Mouse (Mus musculus): Measurements from ENCODE around the gene Zswim3. TPM values are rescaled to one million over a fixed set of nuclear protein-coding genes. Genes with fewer than 3 reads are reported as not detected.

Zswim3 gene
- polyA plus RNA-seq, 1 experiment from 2014 or later = 11.8 TPM

DNA sequence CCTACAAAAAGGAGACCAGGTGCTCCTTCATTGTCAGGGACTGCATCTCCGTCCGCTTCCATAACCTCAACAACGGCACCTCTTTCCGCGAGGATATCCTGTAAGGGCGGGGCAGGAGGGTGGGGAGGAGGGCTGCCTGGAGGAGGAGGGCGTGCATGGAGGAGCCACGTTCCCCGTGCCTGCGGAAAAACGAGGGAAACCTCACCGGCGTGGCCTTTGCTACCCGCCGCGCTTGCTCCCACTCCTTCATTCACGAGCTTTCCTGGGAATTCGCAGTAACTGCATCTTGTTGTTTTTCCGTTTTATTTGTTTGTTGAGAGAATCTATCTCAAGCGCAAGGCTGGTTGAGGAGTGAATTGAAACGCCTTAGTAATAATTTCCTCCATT is 427 bp downstream of the Zswim3 start:
- H3K9ac ChIP-seq (ENCODE audit: low read length) = peak overlapping the region; percentile 56
- DNase-seq (ENCODE audit: low spot score) (no peak), ATAC-seq (ENCODE audit: insufficient number of reproducible peaks, low FRiP score, low TSS enrichment, low read depth) (0 out of 2 replicates have a peak, but pooled peaks have one; percentile 18)
- H3K4me3 ChIP-seq (ENCODE audit: low read depth, low read length) = peak overlapping the region; percentile 86
- 1% methylated on average over 21 of the region's 21 CpGs for WGBS
- H3K9me3 ChIP-seq (ENCODE audit: control insufficient read depth, low read length) = no peaks in the 10 kb centered on the region
- H3K27me3 ChIP-seq (ENCODE audit: control insufficient read depth, insufficient read depth, low read length) = no peaks in the 10 kb centered on the region
- peak overlapping the region; percentile 84 for H3K4me2 ChIP-seq (ENCODE audit: low read depth, severe bottlenecking)
- peaks cover 4% of the 10 kb centered on the region for H3K4me1 ChIP-seq (ENCODE audit: control insufficient read depth, insufficient read depth, low read length)
- peaks cover 5% of the 10 kb centered on the region; the same call in 1 of the 2 replicates for H3K36me3 ChIP-seq (ENCODE audit: control insufficient read depth, insufficient read depth, low read length)
- no peak overlapping the region for H3K27ac ChIP-seq (replicated peaks; ENCODE audit: low read depth, low read length)

DNA sequence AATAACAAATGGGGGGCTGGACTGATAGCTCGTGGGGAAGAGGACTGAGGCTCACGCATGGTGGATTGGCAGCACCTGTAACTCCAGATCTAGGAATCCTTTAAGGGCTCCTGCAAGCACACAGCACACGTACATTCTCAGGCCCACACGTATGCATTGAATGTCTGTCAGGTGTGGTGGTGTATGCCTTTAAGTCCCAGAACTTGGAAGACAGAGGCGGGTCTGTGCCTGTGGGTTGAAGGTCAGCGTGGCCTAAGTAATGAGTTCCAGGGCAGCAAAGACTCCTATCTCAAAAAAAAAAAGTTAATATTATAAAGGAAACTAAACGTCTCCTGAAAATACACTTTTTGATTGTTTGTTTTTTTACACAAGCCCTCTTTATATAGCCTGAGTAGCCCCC is 1.7 kb downstream of the Zswim3 start:
- DNase-seq (ENCODE audit: low spot score) = no peak
- no peak overlapping the region for H3K4me3 ChIP-seq (ENCODE audit: low read depth, low read length)
- H3K4me2 ChIP-seq (ENCODE audit: low read depth, severe bottlenecking) = no peak overlapping the region
- H3K27me3 ChIP-seq (ENCODE audit: control insufficient read depth, insufficient read depth, low read length) = no peaks in the 10 kb centered on the region
- H3K4me1 ChIP-seq (ENCODE audit: control insufficient read depth, insufficient read depth, low read length) = peaks cover 4% of the 10 kb centered on the region
- no peak overlapping the region for H3K27ac ChIP-seq (replicated peaks; ENCODE audit: low read depth, low read length)
- no peak for ATAC-seq (ENCODE audit: insufficient number of reproducible peaks, low FRiP score, low TSS enrichment, low read depth)
- H3K9me3 ChIP-seq (ENCODE audit: control insufficient read depth, low read length) = no peaks in the 10 kb centered on the region
- no peak overlapping the region for H3K9ac ChIP-seq (ENCODE audit: low read length)
- no peaks in the 10 kb centered on the region for H3K36me3 ChIP-seq (ENCODE audit: control insufficient read depth, insufficient read depth, low read length)
- WGBS = 82% methylated on average over 7 of the region's 7 CpGs

DNA sequence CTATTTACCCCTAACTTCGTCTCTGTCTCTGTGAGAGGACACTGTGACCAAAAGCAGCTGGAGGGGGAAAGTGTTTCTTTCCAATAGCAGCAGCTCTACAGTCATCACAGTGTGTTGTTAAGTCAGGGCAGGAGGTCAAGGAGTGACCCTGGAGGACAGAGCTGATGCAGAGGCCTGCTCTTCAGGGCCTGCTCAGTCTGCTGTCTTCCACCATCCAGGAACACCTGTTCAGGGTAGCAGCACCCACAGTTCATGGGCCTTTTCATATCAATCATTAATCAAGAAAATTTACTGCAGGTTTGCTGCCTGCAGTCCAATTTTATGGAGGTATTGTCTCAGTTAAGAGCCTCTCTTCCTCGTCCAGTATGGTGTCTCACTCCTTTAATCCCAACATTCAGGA is 8.7 kb downstream of the Zswim3 start:
- ATAC-seq (ENCODE audit: insufficient number of reproducible peaks, low FRiP score, low TSS enrichment, low read depth) = no peak
- WGBS = 74% methylated on average over 2 of the region's 2 CpGs
- Histone ChIP-seq H3K27me3 (ENCODE audit: control insufficient read depth, insufficient read depth, low read length) (no peaks in the 10 kb centered on the region), H3K4me1 (ENCODE audit: control insufficient read depth, insufficient read depth, low read length) (no peaks in the 10 kb centered on the region), H3K9ac (ENCODE audit: low read length) (no peak overlapping the region), H3K36me3 (ENCODE audit: control insufficient read depth, insufficient read depth, low read length) (no peaks in the 10 kb centered on the region), H3K4me3 (ENCODE audit: low read depth, low read length) (no peak overlapping the region), H3K4me2 (ENCODE audit: low read depth, severe bottlenecking) (no peak overlapping the region), H3K27ac (replicated peaks; ENCODE audit: low read depth, low read length) (no peak overlapping the region), H3K9me3 (ENCODE audit: control insufficient read depth, low read length) (no peaks in the 10 kb centered on the region)
- DNase-seq (ENCODE audit: low spot score) = no peak

DNA sequence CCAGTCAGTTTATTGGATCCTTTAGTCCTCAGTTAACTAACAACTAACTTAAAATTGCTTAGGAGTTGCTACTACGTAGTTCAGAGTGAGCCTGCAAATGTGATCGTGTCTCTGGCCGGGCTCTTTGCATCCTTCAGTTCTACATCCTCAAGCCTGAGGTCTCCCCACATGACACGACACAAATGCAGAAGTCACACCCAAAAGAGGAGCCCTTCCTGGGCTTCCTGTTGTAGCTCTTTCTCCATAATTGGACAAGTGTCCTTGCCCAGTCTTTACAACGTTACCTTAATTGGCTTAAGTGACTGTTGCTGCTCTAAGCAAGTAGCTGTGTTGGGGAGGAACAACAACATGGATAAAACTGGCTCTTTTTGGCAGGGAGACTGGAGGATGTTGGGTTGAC is 10.4 kb downstream of the Zswim3 start:
- Histone ChIP-seq H3K4me3 (ENCODE audit: low read depth, low read length) (no peak overlapping the region), H3K4me1 (ENCODE audit: control insufficient read depth, insufficient read depth, low read length) (no peaks in the 10 kb centered on the region), H3K27me3 (ENCODE audit: control insufficient read depth, insufficient read depth, low read length) (no peaks in the 10 kb centered on the region), H3K27ac (replicated peaks; ENCODE audit: low read depth, low read length) (no peak overlapping the region), H3K4me2 (ENCODE audit: low read depth, severe bottlenecking) (no peak overlapping the region), H3K9ac (ENCODE audit: low read length) (no peak overlapping the region), H3K36me3 (ENCODE audit: control insufficient read depth, insufficient read depth, low read length) (peaks cover 1% of the 10 kb centered on the region; the same call in 1 of the 2 replicates), H3K9me3 (ENCODE audit: control insufficient read depth, low read length) (no peaks in the 10 kb centered on the region)
- DNase-seq (ENCODE audit: low spot score) = no peak
- ATAC-seq (ENCODE audit: insufficient number of reproducible peaks, low FRiP score, low TSS enrichment, low read depth) = no peak
- WGBS = 86% methylated on average over 5 of the region's 5 CpGs

DNA sequence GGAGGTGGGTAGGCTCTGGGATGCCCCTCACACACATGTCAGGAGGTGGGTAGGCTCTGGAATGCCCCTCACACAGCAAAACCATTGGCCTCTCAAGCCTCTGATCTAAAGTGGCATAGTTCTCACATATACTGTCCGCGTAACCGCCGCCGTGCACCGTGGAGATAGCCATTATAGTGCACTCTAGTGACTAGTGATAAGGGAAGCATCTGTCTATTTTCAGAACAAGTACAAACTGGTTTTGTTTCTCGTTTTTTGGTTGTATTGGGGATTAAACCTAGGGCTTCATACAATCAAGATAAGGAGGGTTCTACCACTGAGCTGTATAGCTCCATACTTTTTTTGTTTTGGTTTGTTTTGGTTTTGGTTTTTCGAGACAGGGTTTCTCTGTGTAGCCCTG is 10.9 kb downstream of the Zswim3 start:
- WGBS = 93% methylated on average over 8 of the region's 8 CpGs

DNA sequence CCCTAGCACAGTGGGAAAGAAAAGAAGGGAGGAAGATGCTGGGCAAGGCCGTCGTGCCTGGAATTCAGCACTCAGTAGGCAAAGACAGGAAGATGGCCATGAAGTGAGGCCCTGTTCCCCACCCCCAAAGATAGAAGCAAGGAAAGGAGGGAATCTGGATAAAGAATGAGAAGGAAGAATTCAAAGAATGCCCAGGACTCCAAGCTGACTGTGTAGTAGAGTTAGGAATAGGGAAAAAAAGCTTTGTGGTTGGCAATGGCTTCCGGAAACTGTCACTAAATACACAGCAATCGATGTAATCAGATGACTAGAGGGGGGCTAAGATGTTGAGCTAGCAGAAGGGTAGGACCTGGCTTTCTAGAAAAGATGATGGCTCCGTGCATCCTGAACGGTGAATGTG is 12.3 kb downstream of the Zswim3 start:
- no peaks in the 10 kb centered on the region for H3K4me1 ChIP-seq (ENCODE audit: control insufficient read depth, insufficient read depth, low read length)
- no peaks in the 10 kb centered on the region for H3K9me3 ChIP-seq (ENCODE audit: control insufficient read depth, low read length)
- WGBS = 93% methylated on average over 6 of the region's 6 CpGs

More for the DNA sequence above, 10.9 kb downstream of the Zswim3 start:
- Histone ChIP-seq H3K27me3 (ENCODE audit: control insufficient read depth, insufficient read depth, low read length) (no peaks in the 10 kb centered on the region), H3K9me3 (ENCODE audit: control insufficient read depth, low read length) (no peaks in the 10 kb centered on the region), H3K4me2 (ENCODE audit: low read depth, severe bottlenecking) (no peak overlapping the region), H3K4me1 (ENCODE audit: control insufficient read depth, insufficient read depth, low read length) (no peaks in the 10 kb centered on the region), H3K27ac (replicated peaks; ENCODE audit: low read depth, low read length) (no peak overlapping the region), H3K9ac (ENCODE audit: low read length) (no peak overlapping the region), H3K4me3 (ENCODE audit: low read depth, low read length) (no peak overlapping the region), H3K36me3 (ENCODE audit: control insufficient read depth, insufficient read depth, low read length) (peaks cover 4% of the 10 kb centered on the region; the same call in 1 of the 2 replicates)
- DNase-seq (ENCODE audit: low spot score) (no peak), ATAC-seq (ENCODE audit: insufficient number of reproducible peaks, low FRiP score, low TSS enrichment, low read depth) (no peak)

DNA sequence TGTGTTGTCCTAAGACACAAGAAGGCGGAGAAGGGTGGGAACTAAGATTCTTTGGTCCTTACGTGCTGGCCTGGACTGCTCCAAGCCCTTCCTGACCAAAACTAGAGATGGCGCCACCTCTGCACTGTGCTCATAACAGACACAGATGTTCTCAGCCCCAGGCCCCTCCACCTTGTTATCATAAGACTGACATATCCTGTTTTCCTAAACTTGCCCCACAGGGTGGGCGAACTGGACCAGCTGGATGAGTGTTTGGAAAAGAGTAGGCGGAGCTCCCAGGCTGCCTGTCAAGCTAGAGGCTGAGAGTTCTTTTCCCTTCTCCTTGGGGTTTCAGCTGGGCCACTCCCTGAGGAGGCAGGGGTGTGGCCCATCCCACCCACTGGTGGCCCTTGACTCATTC is 12.8 kb downstream of the Zswim3 start:
- Histone ChIP-seq H3K9ac (ENCODE audit: low read length) (no peak overlapping the region), H3K4me3 (ENCODE audit: low read depth, low read length) (no peak overlapping the region), H3K36me3 (ENCODE audit: control insufficient read depth, insufficient read depth, low read length) (peaks cover 4% of the 10 kb centered on the region; the same call in 1 of the 2 replicates), H3K4me2 (ENCODE audit: low read depth, severe bottlenecking) (no peak overlapping the region), H3K4me1 (ENCODE audit: control insufficient read depth, insufficient read depth, low read length) (no peaks in the 10 kb centered on the region), H3K27ac (replicated peaks; ENCODE audit: low read depth, low read length) (no peak overlapping the region), H3K27me3 (ENCODE audit: control insufficient read depth, insufficient read depth, low read length) (no peaks in the 10 kb centered on the region), H3K9me3 (ENCODE audit: control insufficient read depth, low read length) (no peaks in the 10 kb centered on the region)
- WGBS = 82% methylated on average over 5 of the region's 5 CpGs
- DNase-seq (ENCODE audit: low spot score) (no peak), ATAC-seq (ENCODE audit: insufficient number of reproducible peaks, low FRiP score, low TSS enrichment, low read depth) (no peak)

More for the DNA sequence above, 12.3 kb downstream of the Zswim3 start:
- ATAC-seq (ENCODE audit: insufficient number of reproducible peaks, low FRiP score, low TSS enrichment, low read depth) (no peak), DNase-seq (ENCODE audit: low spot score) (no peak)
- Histone ChIP-seq H3K4me3 (ENCODE audit: low read depth, low read length) (no peak overlapping the region), H3K4me2 (ENCODE audit: low read depth, severe bottlenecking) (no peak overlapping the region), H3K27me3 (ENCODE audit: control insufficient read depth, insufficient read depth, low read length) (no peaks in the 10 kb centered on the region), H3K36me3 (ENCODE audit: control insufficient read depth, insufficient read depth, low read length) (peaks cover 4% of the 10 kb centered on the region; the same call in 1 of the 2 replicates), H3K27ac (replicated peaks; ENCODE audit: low read depth, low read length) (no peak overlapping the region), H3K9ac (ENCODE audit: low read length) (no peak overlapping the region)

DNA sequence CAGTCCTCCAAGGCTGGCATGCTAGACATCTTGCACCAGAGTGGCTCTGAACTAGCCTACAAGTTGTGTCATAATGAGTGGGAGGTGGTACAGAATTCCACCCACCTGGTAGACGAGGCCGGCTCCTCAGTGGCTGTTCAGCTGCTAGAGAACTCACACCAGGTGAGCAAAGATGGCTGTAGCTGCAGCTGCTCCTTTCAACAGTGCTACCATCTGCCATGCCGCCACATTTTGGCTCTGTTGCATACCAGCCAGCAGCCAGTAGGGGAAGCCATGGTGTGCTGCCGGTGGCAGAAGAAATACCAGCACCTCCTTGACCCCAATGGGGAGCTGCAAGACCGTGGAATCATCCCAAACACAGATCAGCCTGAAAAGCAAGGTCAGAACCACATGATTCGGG is 16.2 kb downstream of the Zswim3 start:
- Histone ChIP-seq H3K4me3 (ENCODE audit: low read depth, low read length) (no peak overlapping the region), H3K9ac (ENCODE audit: low read length) (no peak overlapping the region), H3K4me2 (ENCODE audit: low read depth, severe bottlenecking) (no peak overlapping the region), H3K9me3 (ENCODE audit: control insufficient read depth, low read length) (no peaks in the 10 kb centered on the region), H3K4me1 (ENCODE audit: control insufficient read depth, insufficient read depth, low read length) (0 out of 2 replicates have a peak, but pooled peaks cover 2% of the 10 kb centered on the region), H3K27me3 (ENCODE audit: control insufficient read depth, insufficient read depth, low read length) (no peaks in the 10 kb centered on the region), H3K36me3 (ENCODE audit: control insufficient read depth, insufficient read depth, low read length) (peaks cover 10% of the 10 kb centered on the region; the same call in 1 of the 2 replicates), H3K27ac (replicated peaks; ENCODE audit: low read depth, low read length) (no peak overlapping the region)
- no peak for DNase-seq (ENCODE audit: low spot score)
- 86% methylated on average over 6 of the region's 6 CpGs for WGBS
- ATAC-seq (ENCODE audit: insufficient number of reproducible peaks, low FRiP score, low TSS enrichment, low read depth) = no peak

DNA sequence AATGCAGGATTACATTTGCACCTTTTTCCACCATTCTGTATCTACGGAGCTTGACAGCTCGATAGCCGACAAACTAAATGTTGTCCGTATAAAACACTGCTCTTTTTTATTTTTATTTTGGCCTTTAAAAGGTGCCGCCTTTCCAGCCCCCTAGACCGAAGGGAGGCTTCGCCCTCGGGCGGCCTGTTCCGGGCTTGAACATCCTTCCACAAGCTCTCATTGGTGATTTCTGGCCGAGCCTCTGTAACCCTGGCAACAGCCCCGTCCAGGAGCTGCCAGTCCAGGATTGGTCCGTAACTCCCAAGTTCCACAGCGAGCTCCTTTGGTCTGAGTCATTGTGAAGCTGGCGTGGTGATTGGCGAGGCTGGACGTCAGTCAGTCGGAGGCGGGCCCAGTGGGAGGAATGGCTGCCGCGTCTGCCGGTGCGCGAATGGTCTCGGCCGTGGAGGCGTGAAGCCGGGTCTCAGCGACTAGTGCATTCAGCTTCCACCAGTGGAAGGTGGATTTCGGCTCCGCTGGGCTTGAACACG is 17.8 kb downstream of the Zswim3 start, which contains the start of gene Zswim1:
Gene Zswim1 (plus strand): TSS at position 51 of the 530 bp plus-strand sequence.
- 0 out of 2 replicates have a peak, but pooled peaks cover 2% of the 10 kb centered on the region for H3K4me1 ChIP-seq (ENCODE audit: control insufficient read depth, insufficient read depth, low read length)
- DNase-seq (ENCODE audit: low spot score) (peak; percentile 100), ATAC-seq (ENCODE audit: insufficient number of reproducible peaks, low FRiP score, low TSS enrichment, low read depth) (peak; percentile 100)
- H3K36me3 ChIP-seq (ENCODE audit: control insufficient read depth, insufficient read depth, low read length) = peaks cover 16% of the 10 kb centered on the region; the same call in 1 of the 2 replicates
- peak within 1 kb of the TSS; percentile 54 for H3K4me2 ChIP-seq (ENCODE audit: low read depth, severe bottlenecking)
- 0 out of 2 replicates have a peak within 1 kb of the TSS, but pooled peaks have one; percentile 23 for H3K27ac ChIP-seq (replicated peaks; ENCODE audit: low read depth, low read length)
- peak within 1 kb of the TSS; percentile 60 for H3K9ac ChIP-seq (ENCODE audit: low read length)
- H3K4me3 ChIP-seq (ENCODE audit: low read depth, low read length) = peak within 1 kb of the TSS; percentile 64
- H3K9me3 ChIP-seq (ENCODE audit: control insufficient read depth, low read length) = no peaks in the 10 kb centered on the region
- WGBS = 1% methylated on average over 32 of the region's 32 CpGs
- H3K27me3 ChIP-seq (ENCODE audit: control insufficient read depth, insufficient read depth, low read length) = no peaks in the 10 kb centered on the region
